Comparison of ENCODE assay signal across 13 mouse cellular contexts in genomic region chr12:76518909-76519842, GRCm38 (mm10). TPM values are rescaled to one million over a fixed set of nuclear protein-coding genes. Genes with fewer than 3 reads are reported as not detected.
A peak's percentile ranks its signal among the peaks of the same experiment; 100 is the strongest.
DNase-seq lines count a peak whose midpoint lies in the region; ATAC-seq and TF ChIP-seq lines count a peak whose summit lies in the region.
"Had no signal": no experiment of that assay in that cellular context is flagged by ENCODE, and none has a peak within 500 bp of the region (broad histone marks: within the 10 kb centered on the region; RNA-seq: fewer than 3 reads in every experiment).

No protein-coding gene starts in this region.

- no peak for TF ChIP-seq CTCF in gastrocnemius, adult 2 months (IDR thresholded peaks at IDR 0.05)

- no peak overlapping the region for H3K4me3 ChIP-seq in gastrocnemius, adult 2 months
- H3K4me3 ChIP-seq: embryonic facial prominence, embryonic 12.5 days; forebrain, embryonic 15.5 days had no signal

- intact Hi-C loops in gastrocnemius, adult 2 months (cut with DNase I): no loop called here

- ATAC-seq in megakaryocyte-erythroid progenitor cell, adult 5-6 weeks (replicated peaks; ENCODE audit: low FRiP score, low TSS enrichment, poor library complexity, severe bottlenecking): no peak
- ATAC-seq: forebrain, embryonic 15.5 days had no signal

- no peak for DNase-seq in gastrocnemius, adult 2 months
- no peak for DNase-seq in gastrocnemius, postnatal 10 days
- peak; percentile 40 for DNase-seq in lung, postnatal 36 days
- no peak for DNase-seq in lung, postnatal 25 days (ENCODE audit: low spot score)
- DNase-seq in heart, adult 9 months (ENCODE audit: low spot score in 2 of 2): peak; percentile 68 to 84
- DNase-seq in Muller cell, postnatal 12 days (ENCODE audit: inconsistent ontology term): no peak
- DNase-seq in testis, postnatal 14 days (ENCODE audit: low spot score): no peak
- DNase-seq: spleen, adult 18-20 months; thymus, adult 2 months had no signal

- peak overlapping the region; percentile 46; the same call in 1 of the 2 replicates for H3K27ac ChIP-seq in gastrocnemius, adult 2 months
- H3K27ac ChIP-seq: embryonic facial prominence, embryonic 12.5 days; forebrain, embryonic 15.5 days; macrophage had no signal

RNA-seq across cellular contexts. Expression of gene Plekhg3, which starts 11.5 kb away (rescaled TPM):
- total RNA-seq in gastrocnemius, adult 2 months (2021): 1 to 10 TPM; 5.3 to 6.1 TPM
- total RNA-seq in gastrocnemius, postnatal 10 days (2021): 10 to 100 TPM; 13.6 to 18.5 TPM
- 2.4 and 3.9 TPM in 2 replicates for total RNA-seq in megakaryocyte-erythroid progenitor cell, adult 5-6 weeks (2014; fragmentation: Nextera tagmentation)
- 0.38 and 0.42 TPM in 2 replicates for total RNA-seq in megakaryocyte-erythroid progenitor cell, adult 5-6 weeks (2017)

Comparison
In these comparisons a context has a peak if more than half of its experiments do, and no peak if none do; other contexts are left out.
1. DNase-seq: peak in lung, postnatal 36 days (single experiment) and heart, adult 9 months (2 of 2); none in gastrocnemius, adult 2 months (single experiment), gastrocnemius, postnatal 10 days (single experiment), lung, postnatal 25 days (single experiment), Muller cell, postnatal 12 days (single experiment) and testis, postnatal 14 days (single experiment).